Mouse (Mus musculus) lung, embryonic 14.5 days (tissue): ENCODE results near the gene Tpsb2. TPM values are rescaled to one million over a fixed set of nuclear protein-coding genes. Genes with fewer than 3 reads are reported as not detected.

ENCODE experiments used
- ATAC-seq: fragments of 200-750 bp; cut with Nextera tagmentation; 2 replicates; pipeline ENCODE4 v1.8.0; 2017; ENCODE audit warnings: mild to moderate bottlenecking, moderate TSS enrichment, moderate library complexity; ENCODE audit not compliant: insufficient read depth
- DNase-seq: peaks from one replicate; pipeline ENCODE4 v3.0.0-alpha.2; 2015
- H3K27ac ChIP-seq: fragments of 300-500 bp; sonication (generic); 2 replicates; pipeline ENCODE4 v1.5.1; 2014; ENCODE audit warnings: low read depth, mild to moderate bottlenecking, moderate library complexity
- H3K27me3 ChIP-seq: fragments of 300-500 bp; sonication (generic); 2 replicates; pipeline ENCODE4 v1.6.1; 2014; ENCODE audit warnings: low read length, control low read depth; ENCODE audit not compliant: insufficient read depth
- H3K36me3 ChIP-seq: fragments of 300-500 bp; sonication (generic); 2 replicates; pipeline ENCODE4 v1.6.1; 2014; ENCODE audit warnings: control low read depth; ENCODE audit not compliant: insufficient read depth
- H3K4me1 ChIP-seq: fragments of 300-500 bp; sonication (generic); 2 replicates; pipeline ENCODE4 v1.6.1; 2014; ENCODE audit warnings: antibody characterized with exemption, control low read depth; ENCODE audit not compliant: insufficient read depth
- H3K4me2 ChIP-seq: fragments of 300-500 bp; sonication (generic); 2 replicates; pipeline ENCODE4 v1.6.1; 2014; ENCODE audit warnings: mild to moderate bottlenecking
- H3K4me3 ChIP-seq: fragments of 300-500 bp; sonication (generic); 2 replicates; pipeline ENCODE4 v1.5.1; 2014; ENCODE audit warnings: low read depth, low read length
- H3K9ac ChIP-seq: fragments of 300-500 bp; sonication (generic); 2 replicates; pipeline ENCODE4 v1.6.1; 2014
- H3K9me3 ChIP-seq: fragments of 300-500 bp; sonication (generic); 2 replicates; pipeline ENCODE4 v1.6.1; 2016; ENCODE audit warnings: low read depth, low read length, control low read depth
- CTCF ChIP-seq: IDR thresholded peaks from 2 replicates; pipeline ENCODE4 v1.5.1; 2016; ENCODE audit warnings: antibody characterized with exemption, low read depth
- WGBS: fragments of 180-500 bp; shearing (Covaris S2); extraction: QIAGEN DNeasy Blood & Tissue Kit; methylation state at CpG from one replicate; pipeline ENCODE4 v1.1.7; 2014; 5-methylcytosine and 5-hydroxymethylcytosine counted together
- polyA plus RNA-seq: library from polyadenylated mRNA; unstranded; fragments of >200 nt; fragmentation: Nextera tagmentation; extraction: Ambion mirVana; gene quantifications from 2 replicates; pipeline ENCODE4 v1.2.1, GENCODE M21; 2014

Gene Tpsb2
- polyA plus RNA-seq, result 1.3 and 2.4 TPM in 2 replicates

- no peaks in the 10 kb centered on the region for H3K9me3 ChIP-seq
- TF ChIP-seq CTCF, result no peak
- 67% methylated on average over 2 of the region's 2 CpGs for WGBS
These were observed at the start of gene Tpsb2 for GRCm38 (mm10) chr17:25366005-25366404. TSS of gene Tpsb2 (plus strand) at chr17:25366305.

GRCm38 (mm10) chr17:25318354-25318753, 47.8 kb upstream of the Tpsb2 start, which contains the start of gene Prss29:
TSS of gene Prss29 (plus strand) at chr17:25318654.
- H3K9ac ChIP-seq, result no peak within 1 kb of the TSS
- no peaks in the 10 kb centered on the region for H3K36me3 ChIP-seq
- no peaks in the 10 kb centered on the region for H3K4me1 ChIP-seq
- 70% methylated on average over 5 of the region's 5 CpGs for WGBS
- no peak within 1 kb of the TSS for H3K27ac ChIP-seq
- ATAC-seq (no peak), DNase-seq (no peak)
- no peaks in the 10 kb centered on the region for H3K9me3 ChIP-seq
- H3K27me3 ChIP-seq, result no peaks in the 10 kb centered on the region
- no peak within 1 kb of the TSS for H3K4me3 ChIP-seq
- TF ChIP-seq CTCF, result no peak
- no peak within 1 kb of the TSS for H3K4me2 ChIP-seq

More at GRCm38 (mm10) chr17:25366005-25366404, at the start of gene Tpsb2:
- no peaks in the 10 kb centered on the region for H3K27me3 ChIP-seq
- no peak within 1 kb of the TSS for H3K4me2 ChIP-seq
- no peak for ATAC-seq
- no peak for DNase-seq
- no peaks in the 10 kb centered on the region for H3K4me1 ChIP-seq
- H3K4me3 ChIP-seq, result no peak within 1 kb of the TSS
- H3K27ac ChIP-seq, result no peak within 1 kb of the TSS
- H3K9ac ChIP-seq, result no peak within 1 kb of the TSS
- H3K36me3 ChIP-seq, result no peaks in the 10 kb centered on the region

GRCm38 (mm10) chr17:25320819-25321218, 45.3 kb upstream of the Tpsb2 start:
- no peak overlapping the region for H3K4me2 ChIP-seq
- DNase-seq (no peak), ATAC-seq (no peak)
- H3K27me3 ChIP-seq, result no peaks in the 10 kb centered on the region
- no peaks in the 10 kb centered on the region for H3K9me3 ChIP-seq
- no peak overlapping the region for H3K4me3 ChIP-seq
- no peak overlapping the region for H3K9ac ChIP-seq
- H3K27ac ChIP-seq, result no peak overlapping the region
- WGBS, result 82% methylated on average over 8 of the region's 8 CpGs
- H3K4me1 ChIP-seq, result no peaks in the 10 kb centered on the region
- TF ChIP-seq CTCF, result no peak
- no peaks in the 10 kb centered on the region for H3K36me3 ChIP-seq

GRCm38 (mm10) chr17:25322930-25323329, 43.2 kb upstream of the Tpsb2 start:
- no peak for ATAC-seq
- H3K27me3 ChIP-seq, result no peaks in the 10 kb centered on the region
- no peak overlapping the region for H3K4me2 ChIP-seq
- 14% methylated on average over 2 of the region's 2 CpGs for WGBS
- H3K4me1 ChIP-seq, result no peaks in the 10 kb centered on the region
- H3K27ac ChIP-seq, result no peak overlapping the region
- H3K4me3 ChIP-seq, result no peak overlapping the region
- no peak for TF ChIP-seq CTCF
- no peak overlapping the region for H3K9ac ChIP-seq
- no peaks in the 10 kb centered on the region for H3K9me3 ChIP-seq
- no peak for DNase-seq
- H3K36me3 ChIP-seq, result no peaks in the 10 kb centered on the region

GRCm38 (mm10) chr17:25332321-25332720, 33.8 kb upstream of the Tpsb2 start:
- H3K4me3 ChIP-seq, result no peak overlapping the region
- no peak for ATAC-seq
- 68% methylated on average over 9 of the region's 9 CpGs for WGBS
- H3K27me3 ChIP-seq, result no peaks in the 10 kb centered on the region
- H3K36me3 ChIP-seq, result no peaks in the 10 kb centered on the region
- H3K4me2 ChIP-seq, result no peak overlapping the region
- no peak for DNase-seq
- H3K9ac ChIP-seq, result no peak overlapping the region
- no peak overlapping the region for H3K27ac ChIP-seq
- TF ChIP-seq CTCF, result no peak
- H3K4me1 ChIP-seq, result no peaks in the 10 kb centered on the region
- no peaks in the 10 kb centered on the region for H3K9me3 ChIP-seq

GRCm38 (mm10) chr17:25333943-25334342, 32.2 kb upstream of the Tpsb2 start:
- no peak overlapping the region for H3K27ac ChIP-seq
- H3K4me1 ChIP-seq, result no peaks in the 10 kb centered on the region
- H3K27me3 ChIP-seq, result no peaks in the 10 kb centered on the region
- no peak overlapping the region for H3K4me3 ChIP-seq
- no peak overlapping the region for H3K4me2 ChIP-seq
- no peaks in the 10 kb centered on the region for H3K9me3 ChIP-seq
- DNase-seq (peak; percentile 85), ATAC-seq (no peak)
- peak; percentile 97 for TF ChIP-seq CTCF
- no peak overlapping the region for H3K9ac ChIP-seq
- WGBS, result 2% methylated on average over 8 of the region's 8 CpGs
- no peaks in the 10 kb centered on the region for H3K36me3 ChIP-seq

GRCm38 (mm10) chr17:25338218-25338617, 27.9 kb upstream of the Tpsb2 start:
- Histone ChIP-seq H3K36me3 (no peaks in the 10 kb centered on the region), H3K4me2 (no peak overlapping the region), H3K9ac (no peak overlapping the region), H3K4me3 (no peak overlapping the region), H3K9me3 (no peaks in the 10 kb centered on the region), H3K4me1 (no peaks in the 10 kb centered on the region), H3K27ac (no peak overlapping the region), H3K27me3 (no peaks in the 10 kb centered on the region)
- ATAC-seq (no peak), DNase-seq (no peak)
- no peak for TF ChIP-seq CTCF
- 73% methylated on average over 4 of the region's 4 CpGs for WGBS

GRCm38 (mm10) chr17:25340003-25340402, 26.1 kb upstream of the Tpsb2 start:
- H3K4me2 ChIP-seq, result no peak overlapping the region
- ATAC-seq, result no peak
- H3K36me3 ChIP-seq, result no peaks in the 10 kb centered on the region
- no peaks in the 10 kb centered on the region for H3K27me3 ChIP-seq
- 82% methylated on average over 6 of the region's 6 CpGs for WGBS
- TF ChIP-seq CTCF, result no peak
- H3K9ac ChIP-seq, result no peak overlapping the region
- no peak overlapping the region for H3K4me3 ChIP-seq
- H3K9me3 ChIP-seq, result no peaks in the 10 kb centered on the region
- no peak overlapping the region for H3K27ac ChIP-seq
- no peak for DNase-seq
- no peaks in the 10 kb centered on the region for H3K4me1 ChIP-seq
